Mouse (Mus musculus) olfactory bulb, adult 2 months (tissue): ENCODE data around the gene D7Ertd443e. TPM values are rescaled to one million over a fixed set of nuclear protein-coding genes. Genes with fewer than 3 reads are reported as not detected.

Experiments
- H3K27ac ChIP-seq: fragments of 200-500 bp; 2 replicates; pipeline ENCODE4 v1.5.1; 2012; ENCODE audit warnings: low read depth, low read length; ENCODE audit not compliant: insufficient read depth
- H3K4me1 ChIP-seq: fragments of 200-500 bp; 2 replicates; pipeline ENCODE4 v1.6.1; 2012; ENCODE audit warnings: low read length; ENCODE audit not compliant: control insufficient read depth, insufficient read depth
- H3K4me3 ChIP-seq: fragments of 200-500 bp; 2 replicates; pipeline ENCODE4 v1.5.1; 2012; ENCODE audit warnings: mild to moderate bottlenecking, low read depth, low read length, moderate library complexity; ENCODE audit not compliant: insufficient read depth
- CTCF ChIP-seq: fragments of 200-500 bp; IDR thresholded peaks from 2 replicates; pipeline ENCODE4 v1.5.1; 2012; ENCODE audit warnings: low read depth, mild to moderate bottlenecking, low read length, moderate library complexity; ENCODE audit not compliant: insufficient read depth
- POLR2A ChIP-seq: fragments of 200-500 bp; IDR thresholded peaks from 2 replicates; pipeline ENCODE4 v1.6.1; 2012; ENCODE audit warnings: mild to moderate bottlenecking, low read depth, low read length, moderate library complexity; ENCODE audit not compliant: insufficient read depth
- WGBS: fragments of 180-500 bp; shearing (Covaris S2); methylation state at CpG from one replicate; pipeline ENCODE4 v1.1.7; 2018; 5-methylcytosine and 5-hydroxymethylcytosine counted together
- polyA plus RNA-seq: library from polyadenylated mRNA; stranded (reverse); fragments of >200 nt; gene quantifications from 2 replicates; pipeline ENCODE4 v1.2.4, GENCODE M21; 2012; ENCODE audit warnings: low replicate concordance; ENCODE audit not compliant: missing spikeins, insufficient read depth, insufficient read length

D7Ertd443e gene
- polyA plus RNA-seq, 1 experiment, result not detected

DNA sequence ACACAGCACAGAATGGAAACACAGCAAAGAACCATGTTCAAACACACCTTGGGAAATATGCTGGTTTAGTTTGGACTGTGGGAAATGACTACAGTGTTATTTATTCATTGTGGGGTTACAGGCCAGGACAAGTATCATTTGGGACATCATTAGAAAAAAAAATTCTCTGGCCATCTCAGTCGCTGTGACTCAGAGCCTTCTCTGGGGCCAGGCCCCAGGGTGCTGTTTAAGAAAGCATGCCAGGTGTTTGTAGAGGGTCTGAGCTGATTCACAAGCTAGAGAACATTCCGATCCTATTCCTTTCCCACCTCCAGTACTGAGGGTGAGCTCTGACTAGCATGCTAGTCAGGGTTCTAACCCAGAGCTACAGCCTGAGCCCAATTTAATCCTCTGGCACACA, 148.1 kb downstream of the D7Ertd443e start:
- Histone ChIP-seq H3K27ac (no peak overlapping the region), H3K4me3 (no peak overlapping the region), H3K4me1 (no peaks in the 10 kb centered on the region)
- WGBS, result 85% methylated on average over 2 of the region's 2 CpGs
- TF ChIP-seq POLR2A (no peak), CTCF (no peak)

DNA sequence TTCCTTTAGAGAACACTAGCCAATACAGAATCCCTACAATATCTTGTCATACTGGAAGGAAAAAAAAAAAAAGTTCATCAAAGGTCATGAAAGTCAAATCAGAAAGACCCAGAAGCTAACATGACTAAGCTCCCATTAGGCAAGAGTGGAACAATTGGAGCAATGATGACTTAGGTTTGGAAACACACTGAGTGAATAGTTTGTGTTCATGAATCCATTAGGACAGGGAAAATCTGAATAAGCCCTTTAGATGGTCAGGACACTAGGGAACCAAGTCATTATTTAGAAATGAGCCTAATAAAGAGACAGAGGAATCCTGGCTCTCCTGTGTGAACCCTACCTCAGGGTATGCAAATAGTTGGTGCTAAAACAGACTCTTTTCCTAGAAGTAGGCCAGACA, 148.7 kb downstream of the D7Ertd443e start:
- Histone ChIP-seq H3K27ac (no peak overlapping the region), H3K4me1 (no peaks in the 10 kb centered on the region), H3K4me3 (no peak overlapping the region)
- TF ChIP-seq CTCF, result no peak
- no peak for TF ChIP-seq POLR2A

DNA sequence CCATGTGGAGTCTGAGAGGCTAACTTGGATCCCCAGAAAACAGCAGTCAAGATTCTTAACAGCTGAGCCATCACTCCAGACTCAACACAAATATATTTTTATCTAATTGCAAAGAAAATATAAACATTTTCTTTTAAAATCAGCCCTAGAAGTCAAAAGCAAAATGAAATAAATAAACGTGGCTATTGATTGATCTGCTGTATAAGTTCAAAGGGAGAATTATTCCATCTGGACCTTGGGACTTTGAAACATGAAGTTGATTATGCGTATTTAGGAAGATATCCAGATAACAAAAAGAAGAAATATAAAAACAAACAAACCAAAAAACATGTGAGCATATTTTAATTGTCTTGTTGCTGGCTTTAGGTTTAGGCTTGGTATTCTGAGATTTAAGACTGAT, 149.9 kb downstream of the D7Ertd443e start:
- no peak overlapping the region for H3K27ac ChIP-seq
- no peaks in the 10 kb centered on the region for H3K4me1 ChIP-seq
- TF ChIP-seq POLR2A (no peak), CTCF (no peak)
- 92% methylated on average over 2 of the region's 2 CpGs for WGBS
- no peak overlapping the region for H3K4me3 ChIP-seq

DNA sequence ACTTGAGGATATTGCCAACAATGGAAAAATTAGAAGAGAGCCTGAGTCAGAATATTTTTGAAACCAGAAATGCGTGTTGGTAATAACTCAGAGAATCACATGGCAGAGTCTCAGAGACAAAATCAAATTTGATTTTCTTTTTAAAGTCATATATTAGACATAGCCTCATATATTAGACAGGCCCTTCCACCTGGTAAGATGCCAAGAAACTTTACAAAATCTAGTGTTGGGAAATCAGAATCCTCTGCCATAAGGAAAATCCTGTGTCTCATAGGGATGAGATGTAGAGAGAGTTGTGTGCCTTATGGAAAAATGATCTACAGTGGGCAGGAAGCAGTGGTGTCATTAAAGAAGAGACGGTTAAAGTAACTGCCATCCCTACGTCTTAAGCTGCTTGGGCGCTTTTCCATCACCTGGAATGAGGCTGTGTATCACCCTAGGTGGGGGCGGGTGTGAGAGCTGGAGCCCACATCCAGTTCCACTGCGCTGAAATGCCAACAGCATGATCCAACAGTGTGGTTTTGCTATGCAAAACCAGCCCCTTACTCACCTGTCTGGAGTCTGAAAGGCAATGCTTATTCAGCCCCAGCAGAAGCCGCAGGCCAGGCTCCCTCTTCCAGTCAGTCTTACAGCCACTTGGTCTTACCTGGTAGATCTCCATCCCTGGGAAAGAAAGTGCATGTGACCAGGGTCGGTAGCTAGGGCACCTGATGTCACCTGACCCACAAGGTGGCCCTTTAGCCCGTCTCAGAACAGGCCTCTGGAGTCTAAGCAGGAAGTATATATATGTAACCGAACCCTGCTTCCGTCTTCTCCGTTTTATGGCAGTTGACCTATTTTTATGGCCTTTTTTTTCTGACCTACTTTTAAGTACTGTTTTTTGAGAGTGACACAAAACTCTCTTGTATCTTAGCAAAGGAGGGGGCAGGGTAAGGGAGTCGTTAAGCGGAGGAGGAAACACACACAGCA, 153.8 kb downstream of the D7Ertd443e start, which contains the start of gene Adam12:
Gene Adam12 (minus strand): TSS at position 769 of the 969 bp plus-strand sequence.
- H3K27ac ChIP-seq, result no peak within 1 kb of the TSS
- H3K4me3 ChIP-seq, result no peak within 1 kb of the TSS
- TF ChIP-seq POLR2A, result no peak
- TF ChIP-seq CTCF, result no peak
- 78% methylated on average over 14 of the region's 14 CpGs for WGBS
- no peaks in the 10 kb centered on the region for H3K4me1 ChIP-seq

DNA sequence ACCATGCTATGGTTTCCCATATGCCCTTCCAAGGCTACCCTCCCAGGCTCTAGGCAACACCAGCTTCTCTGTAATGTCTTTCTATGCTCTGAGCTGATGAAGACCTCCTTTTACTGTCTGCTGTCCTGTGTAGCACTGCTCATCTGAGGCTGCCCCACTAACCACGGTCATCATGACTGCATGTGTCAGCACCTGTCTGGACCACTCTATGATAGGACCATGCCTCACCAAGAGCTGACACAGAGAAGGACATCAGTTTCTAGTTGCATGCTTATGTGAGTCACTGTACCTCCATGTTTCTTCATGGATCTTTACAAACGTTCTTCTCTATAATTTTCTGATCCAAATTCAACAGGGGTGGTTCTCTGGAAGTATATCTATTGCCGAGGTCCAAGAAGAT, 154.8 kb downstream of the D7Ertd443e start:
- WGBS, result 83% methylated on average over 3 of the region's 3 CpGs
- no peak overlapping the region for H3K27ac ChIP-seq
- TF ChIP-seq CTCF (no peak), POLR2A (no peak)
- no peaks in the 10 kb centered on the region for H3K4me1 ChIP-seq
- H3K4me3 ChIP-seq, result no peak overlapping the region

DNA sequence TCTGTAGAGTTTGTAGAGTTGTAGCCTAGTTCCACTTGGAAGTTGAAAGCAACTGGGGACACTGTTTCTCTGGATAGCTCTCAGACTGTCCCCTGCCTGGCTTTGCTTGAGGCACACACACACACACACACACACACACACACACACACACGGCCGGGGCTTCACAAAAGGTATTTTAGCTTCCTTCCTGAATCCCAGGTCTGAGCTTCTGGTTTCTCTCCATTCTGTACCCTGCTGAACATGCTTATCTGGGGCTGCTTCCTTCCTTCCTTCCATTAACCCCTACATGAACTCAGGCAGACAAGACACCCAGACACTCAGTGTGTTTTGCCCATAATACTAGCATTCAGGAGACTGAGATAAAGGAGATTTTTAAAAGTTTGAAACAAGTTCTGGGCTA, 155.6 kb downstream of the D7Ertd443e start:
- TF ChIP-seq CTCF, result no peak
- Histone ChIP-seq H3K27ac (no peak overlapping the region), H3K4me3 (no peak overlapping the region), H3K4me1 (peaks cover 4% of the 10 kb centered on the region)
- 89% methylated on average over 2 of the region's 2 CpGs for WGBS

DNA sequence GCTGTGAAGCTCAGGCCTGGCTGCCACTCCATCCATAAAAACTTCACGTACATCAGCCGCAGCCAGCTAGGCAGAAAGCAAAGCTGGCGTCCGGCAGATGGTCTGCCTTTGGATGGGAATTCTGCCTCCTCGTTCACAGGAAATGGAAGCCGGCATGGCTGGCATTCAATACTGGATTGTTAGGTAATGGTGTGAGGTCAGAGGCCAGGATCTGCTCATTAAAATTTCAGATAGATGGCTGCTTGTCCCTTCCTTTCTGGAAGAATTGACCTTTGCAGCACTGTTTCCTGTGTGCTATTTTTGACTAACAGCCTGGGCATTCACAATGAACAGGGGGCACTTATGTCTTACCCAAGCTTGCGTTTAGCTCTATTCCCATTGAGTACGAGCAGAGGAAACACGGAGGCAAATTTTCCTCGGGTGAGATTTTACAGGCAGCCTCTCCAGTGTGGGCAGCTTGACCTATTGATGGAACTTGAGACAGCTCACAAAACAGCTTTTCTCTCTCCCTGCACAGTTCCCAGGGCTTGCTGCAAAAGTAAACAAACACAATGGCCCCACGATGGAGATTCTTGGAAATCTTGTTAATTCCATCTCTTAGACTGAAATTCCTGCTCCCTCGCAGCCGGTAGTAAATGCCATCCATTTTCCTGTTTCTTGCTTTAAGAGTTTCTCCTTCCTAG, 157.5 kb downstream of the D7Ertd443e start:
- peaks cover 9% of the 10 kb centered on the region for H3K4me1 ChIP-seq
- WGBS, result 70% methylated on average over 13 of the region's 13 CpGs
- no peak for TF ChIP-seq CTCF
- TF ChIP-seq POLR2A, result no peak
- no peak overlapping the region for H3K4me3 ChIP-seq
- H3K27ac ChIP-seq, result no peak overlapping the region

DNA sequence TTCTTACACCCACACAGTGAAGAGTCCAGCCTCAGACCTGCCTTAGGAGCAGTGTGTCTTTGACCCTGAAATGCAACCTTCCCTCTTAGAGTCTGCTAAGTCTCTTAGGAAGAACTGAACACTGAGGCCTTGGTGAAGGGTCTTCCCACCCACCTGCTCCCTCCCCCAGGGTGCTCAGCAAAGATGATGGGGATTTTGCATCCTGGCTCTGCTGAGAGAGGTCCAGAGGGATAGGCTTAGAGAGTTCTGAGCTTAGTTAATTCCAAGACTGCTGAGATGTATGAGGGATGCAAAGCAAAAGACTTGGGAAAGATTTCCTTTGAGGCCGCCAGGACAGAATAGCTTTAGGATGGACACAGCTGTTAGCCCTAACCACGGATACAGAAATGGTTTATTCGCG, 158.4 kb downstream of the D7Ertd443e start:
- H3K27ac ChIP-seq, result no peak overlapping the region
- WGBS, result 97% methylated on average over 4 of the region's 4 CpGs
- peaks cover 9% of the 10 kb centered on the region for H3K4me1 ChIP-seq
- H3K4me3 ChIP-seq, result no peak overlapping the region
- TF ChIP-seq CTCF (no peak), POLR2A (no peak)

DNA sequence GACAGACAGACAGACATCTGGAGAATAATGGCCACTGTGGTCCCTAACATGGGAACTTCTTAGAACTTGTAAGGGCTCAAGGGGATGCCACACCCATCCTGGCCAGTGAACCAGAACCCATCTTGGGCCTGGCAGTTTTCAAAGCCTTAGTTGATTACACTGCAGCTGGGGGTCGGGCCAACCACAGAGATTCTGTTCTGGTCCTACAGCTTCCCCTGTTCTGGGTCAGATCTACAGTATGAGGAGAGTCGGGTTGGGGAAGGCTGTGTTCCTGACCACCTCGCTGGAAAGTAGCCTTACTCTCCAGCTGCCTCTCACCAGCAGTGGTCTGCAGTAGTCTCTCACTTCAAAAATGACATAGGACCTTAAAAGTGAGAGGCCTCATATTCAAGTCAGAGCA, 159.2 kb downstream of the D7Ertd443e start:
- no peak for TF ChIP-seq POLR2A
- TF ChIP-seq CTCF, result no peak
- Histone ChIP-seq H3K4me3 (no peak overlapping the region), H3K4me1 (peaks cover 9% of the 10 kb centered on the region), H3K27ac (no peak overlapping the region)
- 91% methylated on average over 3 of the region's 3 CpGs for WGBS
